Mouse (Mus musculus): ENCODE measurements at regions not wholly inside any gene's neighbourhood (a gene's known extent, or its start where the extent isn't known, plus 50 kb on each side); places are given as distances from the start of the nearest gene placed in this dataset.

DNA sequence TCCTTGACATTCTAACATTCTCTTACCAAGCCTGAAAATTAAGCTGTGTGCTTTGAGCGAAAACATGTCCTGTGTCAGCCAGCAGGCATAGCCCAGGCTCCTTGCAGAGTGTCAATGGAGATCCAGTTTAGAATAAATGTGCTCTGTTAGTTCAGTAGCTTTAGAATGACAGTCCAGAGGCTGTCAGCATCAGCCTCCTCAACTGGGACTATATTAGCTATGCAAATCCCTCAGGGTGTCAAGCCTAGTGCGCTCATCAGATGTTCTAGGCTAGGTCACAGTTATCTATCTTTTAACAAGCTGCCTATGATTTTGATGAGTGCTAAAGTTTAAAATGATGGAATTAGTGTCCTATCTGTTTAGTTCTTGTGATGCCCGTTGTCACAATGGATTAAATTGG, 281.7 kb upstream of the Btbd3 start:
- no peak for DNase-seq (ENCODE audit: low spot score)

DNA sequence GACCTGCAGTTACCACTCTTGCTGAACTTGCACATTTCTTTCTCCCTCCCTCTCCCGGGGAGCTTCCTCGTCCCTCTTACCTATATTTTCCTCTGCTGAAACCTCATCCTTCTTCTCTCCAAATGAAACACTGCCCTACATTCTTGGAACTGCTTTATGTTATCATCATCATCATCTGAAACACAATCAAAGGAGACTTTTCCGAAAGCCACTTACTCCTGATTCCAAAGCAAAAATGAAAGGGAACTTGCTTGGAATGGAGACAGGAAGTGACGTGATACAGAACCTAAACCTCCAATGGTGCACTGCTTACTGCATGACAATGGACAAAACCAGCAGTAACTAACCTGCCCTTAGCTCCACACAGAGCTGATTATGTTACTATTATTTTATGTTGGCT, 287.2 kb upstream of the Btbd3 start:
- DNase-seq (ENCODE audit: low spot score) = no peak

DNA sequence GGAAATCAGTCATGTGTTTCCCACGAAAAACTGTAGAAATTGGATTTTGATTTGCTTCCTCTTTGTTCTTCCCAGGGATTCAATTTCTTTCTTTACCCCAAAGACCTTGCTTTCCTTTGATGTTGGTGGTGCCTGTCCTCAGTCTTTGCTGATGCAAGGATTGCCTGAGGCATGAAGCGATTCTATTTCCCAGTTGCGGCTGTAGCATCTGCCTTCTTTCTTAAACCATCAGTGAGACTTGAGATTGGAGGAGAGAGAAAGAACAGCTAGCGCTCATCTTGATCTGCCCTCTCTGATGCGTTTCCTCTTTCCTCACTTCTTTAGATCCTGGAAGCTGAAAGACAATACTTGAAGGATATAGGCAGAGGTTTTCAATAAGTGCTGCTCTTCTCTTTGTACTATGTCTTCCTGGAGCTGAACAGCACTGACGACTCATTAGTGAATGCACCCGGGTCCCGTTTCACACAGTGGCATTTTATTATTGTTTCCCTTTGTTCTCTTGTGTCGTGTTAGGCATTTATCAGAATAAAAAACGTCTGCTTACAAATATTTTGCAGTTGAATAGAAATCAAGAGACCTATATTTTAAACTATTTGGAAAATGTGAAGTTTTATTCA, 289.8 kb upstream of the Btbd3 start:
- DNase-seq (ENCODE audit: low spot score) = no peak

DNA sequence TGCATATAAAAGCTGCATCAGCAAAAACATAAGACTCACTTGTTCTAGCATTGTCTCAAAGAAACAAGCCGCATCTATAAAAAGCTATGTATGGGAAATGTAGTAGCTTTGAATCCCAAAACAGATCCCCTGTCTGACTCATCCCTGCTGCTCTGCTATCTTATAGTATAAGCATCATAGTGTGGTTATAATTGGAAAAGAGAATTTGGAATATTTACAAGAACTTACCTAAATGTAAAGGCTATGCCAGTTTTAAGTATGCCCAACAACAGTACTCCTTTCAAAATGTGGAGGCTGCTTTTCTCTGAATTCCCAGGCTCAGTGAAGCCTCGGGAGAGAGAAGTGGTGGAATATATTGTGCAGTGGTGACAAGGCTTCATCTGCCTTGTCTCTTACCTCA, 301.5 kb upstream of the Btbd3 start:
- no peak for DNase-seq (ENCODE audit: low spot score)

DNA sequence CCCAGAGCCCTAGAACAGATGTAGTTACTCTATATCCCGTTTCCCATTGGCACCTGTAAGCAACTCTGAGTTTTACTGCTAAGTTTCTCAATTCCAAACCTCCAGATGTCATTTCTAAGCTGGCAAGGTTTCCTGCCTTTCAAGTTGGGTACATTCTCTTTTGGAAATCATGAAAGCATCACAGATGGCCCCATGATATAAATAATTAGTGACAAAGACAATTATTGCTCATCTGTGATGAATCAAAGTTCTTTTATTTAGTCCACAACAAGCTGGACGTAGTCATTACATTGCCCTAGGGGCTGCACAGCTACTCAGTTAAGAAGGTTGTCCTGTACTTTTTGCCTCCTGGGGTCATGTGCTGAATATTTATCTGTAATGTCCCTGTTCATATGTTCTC, 303.2 kb upstream of the Btbd3 start:
- no peak for DNase-seq (ENCODE audit: low spot score)

DNA sequence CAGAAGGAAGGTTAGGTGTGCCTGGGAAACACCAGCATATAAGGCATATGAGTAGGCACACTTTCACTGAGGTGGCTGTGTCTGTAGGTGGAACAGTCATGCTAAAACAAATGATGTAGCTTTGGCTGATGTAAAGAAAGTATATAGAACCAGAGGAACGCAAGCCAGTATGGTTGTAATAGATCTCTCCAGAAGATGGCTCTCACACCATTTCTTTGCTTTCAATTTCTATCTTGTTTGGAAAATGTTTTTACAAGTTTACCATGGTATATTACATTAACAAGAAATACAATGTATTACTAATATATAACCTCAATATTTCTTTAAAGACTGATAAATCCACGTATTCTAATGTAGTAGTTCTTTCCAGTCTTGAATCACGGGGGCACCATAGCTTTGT, 304.4 kb upstream of the Btbd3 start:
- DNase-seq (ENCODE audit: low spot score) = no peak

DNA sequence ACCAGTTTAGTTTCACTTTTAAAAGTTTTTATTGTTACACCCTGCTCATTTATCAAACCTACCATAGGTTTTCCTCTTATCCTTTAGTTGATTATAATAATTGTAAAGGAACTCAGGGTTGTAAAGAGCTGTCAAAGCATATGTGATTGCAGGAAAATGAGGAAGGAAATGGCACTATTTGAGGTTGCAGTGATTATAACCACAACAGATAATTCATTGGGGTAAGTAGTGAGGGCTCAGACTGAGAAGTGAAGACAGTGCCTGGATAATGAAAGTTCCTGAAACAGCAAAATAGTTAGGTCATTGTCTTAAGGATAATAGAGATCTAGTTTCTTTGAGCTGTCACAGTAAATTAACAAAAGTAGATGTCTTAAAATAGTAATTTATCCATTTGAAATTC, 305.4 kb upstream of the Btbd3 start:
- DNase-seq (ENCODE audit: low spot score) = no peak

DNA sequence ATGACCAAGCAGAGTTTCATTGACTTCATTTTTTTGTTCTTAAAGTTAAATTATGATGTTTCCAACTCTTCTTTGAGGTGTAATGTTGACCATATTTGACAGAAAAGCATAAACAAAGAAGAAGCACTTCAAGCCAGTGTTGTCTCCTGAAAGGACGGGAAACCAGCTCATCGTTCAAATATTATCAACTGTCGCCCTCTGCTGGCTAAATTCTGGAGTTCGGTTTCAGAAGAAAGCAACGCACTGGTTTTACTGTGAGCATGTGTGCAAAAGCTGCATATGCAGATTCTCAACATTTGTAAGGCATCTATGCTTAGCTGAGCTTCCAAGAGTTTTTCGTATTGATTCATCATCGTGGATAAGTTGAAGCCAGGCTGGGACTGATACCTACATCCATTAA, 313.6 kb upstream of the Btbd3 start:
- peak; percentile 30 for DNase-seq (ENCODE audit: low spot score)

DNA sequence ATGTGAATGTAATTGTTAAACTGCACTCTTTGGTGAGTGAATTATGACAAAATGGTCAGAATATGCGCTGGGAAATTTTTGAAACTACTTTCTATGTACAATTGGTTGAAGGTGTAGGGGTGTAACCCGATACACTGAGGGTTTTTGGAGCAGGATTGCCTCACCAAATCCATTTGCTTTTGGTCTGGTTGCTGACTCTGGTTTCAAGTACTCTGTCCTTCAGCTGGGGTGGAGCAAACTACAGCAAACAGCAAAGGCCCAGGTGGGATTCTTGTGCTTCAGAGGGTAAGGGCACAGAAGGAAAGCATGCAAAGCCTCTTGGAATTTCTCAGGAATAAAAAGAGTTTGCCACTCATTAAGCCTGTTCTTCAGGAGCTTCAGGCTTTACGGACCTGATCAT, 316.8 kb upstream of the Btbd3 start:
- no peak for DNase-seq (ENCODE audit: low spot score)

DNA sequence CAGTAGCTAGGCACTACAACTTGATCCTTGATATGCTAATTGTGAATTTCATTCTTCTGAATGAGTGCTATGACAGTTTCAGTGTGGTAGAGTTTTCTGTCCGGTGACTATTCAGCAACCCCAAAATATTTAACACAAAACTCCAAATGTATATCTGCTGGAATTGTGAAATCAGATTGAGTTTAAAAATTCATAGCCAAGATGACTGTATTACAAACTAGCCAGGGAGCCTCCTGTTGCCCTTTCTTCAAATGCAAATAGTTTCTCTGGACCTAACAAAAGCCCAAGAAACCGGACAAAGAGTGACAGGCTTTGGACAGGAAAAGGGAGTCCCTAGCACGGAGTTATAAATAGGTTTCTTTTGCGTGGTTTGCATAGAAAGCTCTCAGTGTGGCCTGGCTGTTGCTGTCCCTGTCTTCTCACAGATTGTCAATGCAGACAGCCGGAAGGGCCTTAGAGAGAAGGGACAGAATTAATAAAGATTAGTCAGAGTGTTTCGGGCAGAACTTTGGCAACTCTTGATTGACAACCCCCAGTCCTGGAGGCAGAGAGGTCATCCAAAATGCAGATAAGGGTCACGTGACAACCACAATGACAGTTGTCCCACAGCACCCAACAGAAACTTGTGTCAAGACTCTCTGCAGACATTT, 317.4 kb upstream of the Btbd3 start:
- no peak for DNase-seq (ENCODE audit: low spot score)

DNA sequence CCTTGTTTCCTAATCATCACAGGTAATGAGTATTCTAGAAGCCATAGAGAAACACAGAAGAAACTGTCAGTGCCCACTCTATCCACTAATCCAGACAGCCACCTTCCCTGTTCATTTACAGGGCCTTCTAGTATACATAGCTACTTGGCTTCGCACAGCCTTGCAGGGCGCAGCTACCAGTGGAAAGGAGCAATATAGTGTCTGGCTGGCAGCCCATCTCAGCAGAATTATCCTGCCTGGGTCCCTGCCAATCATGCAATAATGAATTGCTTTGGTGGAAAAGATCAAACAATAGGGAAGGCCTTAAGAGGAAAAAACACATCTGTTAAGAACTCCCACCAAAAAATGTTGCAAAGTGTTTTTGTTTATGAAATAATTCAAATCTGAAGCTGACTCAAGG, 319.8 kb upstream of the Btbd3 start:
- DNase-seq (ENCODE audit: low spot score) = no peak

DNA sequence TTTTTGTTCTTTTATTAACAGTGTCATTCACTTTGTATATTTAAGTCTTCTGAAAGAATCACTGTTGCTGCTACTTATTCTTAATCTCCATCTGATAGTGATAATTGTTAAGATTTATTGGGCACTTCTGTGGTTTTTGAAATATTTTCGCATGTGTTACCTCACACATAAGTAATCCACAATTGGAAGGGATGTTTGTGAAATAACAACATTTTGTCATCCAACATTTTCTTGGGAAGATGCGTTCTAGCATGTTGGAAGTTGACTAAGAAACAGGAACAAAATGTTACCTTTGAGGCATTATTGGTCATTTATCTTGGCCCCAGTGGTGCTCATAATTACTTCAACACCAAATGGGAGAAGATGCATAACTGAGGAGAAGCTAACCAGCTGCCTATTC, 323.4 kb upstream of the Btbd3 start:
- no peak for DNase-seq (ENCODE audit: low spot score)

DNA sequence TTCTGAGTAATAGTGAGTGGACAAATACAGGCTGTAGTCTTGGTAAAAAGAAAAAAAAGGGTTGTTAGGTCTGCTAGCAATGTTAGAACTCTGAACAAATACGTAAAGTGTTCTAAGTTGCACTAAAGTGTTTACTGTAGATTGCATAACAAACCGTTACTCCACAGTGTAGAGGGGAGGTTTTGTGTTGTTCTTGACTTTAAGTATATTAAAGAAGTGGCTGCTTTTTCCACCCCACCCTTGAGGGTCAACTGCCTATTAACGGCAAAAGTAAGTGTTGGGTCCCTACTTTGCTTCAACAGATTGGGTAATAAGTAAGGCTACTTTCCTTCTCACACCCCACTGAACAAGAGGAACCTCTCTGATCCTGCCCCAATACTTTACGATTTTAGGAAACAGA, 323.9 kb upstream of the Btbd3 start:
- no peak for DNase-seq (ENCODE audit: low spot score)

DNA sequence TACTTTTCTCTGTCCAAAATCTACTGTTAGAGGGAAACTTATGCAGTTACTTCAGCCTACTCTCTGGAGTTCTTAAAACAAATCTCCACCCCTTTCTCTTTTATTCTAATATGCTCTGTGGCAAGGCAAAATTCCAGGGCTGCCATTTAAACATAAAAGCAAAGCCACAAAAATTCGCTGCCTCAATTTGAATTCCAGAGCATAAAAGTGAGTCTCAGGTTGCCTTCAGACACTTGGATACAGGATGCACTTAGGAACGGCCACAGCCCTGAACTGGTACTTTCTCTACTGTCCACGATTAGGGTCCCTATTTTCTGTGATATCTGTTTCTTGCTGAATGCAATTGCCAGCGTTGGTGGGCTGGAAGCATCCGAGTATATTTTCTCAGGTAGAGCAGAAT, 330.9 kb upstream of the Btbd3 start:
- DNase-seq (ENCODE audit: low spot score) = no peak

DNA sequence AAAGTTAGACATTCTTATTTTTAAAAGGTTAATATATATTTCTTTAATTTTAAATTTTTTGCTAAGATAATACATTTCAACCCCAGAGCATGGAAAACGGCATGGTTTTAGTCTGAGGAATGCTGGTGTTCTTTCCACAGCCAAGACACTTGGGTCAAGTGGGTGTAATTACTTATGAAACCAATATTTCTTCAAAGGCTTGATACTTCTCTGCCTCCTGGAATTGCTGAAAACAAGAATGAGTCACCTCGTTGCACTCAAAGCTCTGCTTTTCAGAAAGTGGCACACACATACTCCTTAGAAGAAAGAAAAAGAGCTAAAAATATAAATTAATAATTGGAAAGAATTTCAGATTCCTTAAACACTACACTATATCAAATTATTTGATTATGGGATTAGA, 331.8 kb upstream of the Btbd3 start:
- no peak for DNase-seq (ENCODE audit: low spot score)

DNA sequence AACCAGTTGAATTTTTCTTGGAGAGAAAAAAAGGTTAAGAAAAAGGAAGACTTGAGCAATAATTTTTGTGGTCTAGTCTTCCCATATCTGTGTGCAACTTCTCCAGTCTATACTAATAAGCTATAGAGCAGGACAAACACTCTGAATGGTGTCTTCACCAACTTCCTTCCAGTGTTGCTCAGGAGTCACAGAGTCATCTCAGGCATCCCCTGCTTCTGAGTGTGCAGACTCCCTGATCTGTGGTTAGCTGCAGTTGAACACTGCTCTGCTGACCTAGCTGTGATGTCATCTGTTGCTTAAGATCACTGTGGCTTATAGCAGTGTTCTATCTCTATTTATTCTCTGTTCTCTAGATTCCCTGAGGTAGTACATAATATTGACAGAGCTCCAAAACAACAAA, 357.9 kb upstream of the Btbd3 start:
- no peak for DNase-seq (ENCODE audit: low spot score)

DNA sequence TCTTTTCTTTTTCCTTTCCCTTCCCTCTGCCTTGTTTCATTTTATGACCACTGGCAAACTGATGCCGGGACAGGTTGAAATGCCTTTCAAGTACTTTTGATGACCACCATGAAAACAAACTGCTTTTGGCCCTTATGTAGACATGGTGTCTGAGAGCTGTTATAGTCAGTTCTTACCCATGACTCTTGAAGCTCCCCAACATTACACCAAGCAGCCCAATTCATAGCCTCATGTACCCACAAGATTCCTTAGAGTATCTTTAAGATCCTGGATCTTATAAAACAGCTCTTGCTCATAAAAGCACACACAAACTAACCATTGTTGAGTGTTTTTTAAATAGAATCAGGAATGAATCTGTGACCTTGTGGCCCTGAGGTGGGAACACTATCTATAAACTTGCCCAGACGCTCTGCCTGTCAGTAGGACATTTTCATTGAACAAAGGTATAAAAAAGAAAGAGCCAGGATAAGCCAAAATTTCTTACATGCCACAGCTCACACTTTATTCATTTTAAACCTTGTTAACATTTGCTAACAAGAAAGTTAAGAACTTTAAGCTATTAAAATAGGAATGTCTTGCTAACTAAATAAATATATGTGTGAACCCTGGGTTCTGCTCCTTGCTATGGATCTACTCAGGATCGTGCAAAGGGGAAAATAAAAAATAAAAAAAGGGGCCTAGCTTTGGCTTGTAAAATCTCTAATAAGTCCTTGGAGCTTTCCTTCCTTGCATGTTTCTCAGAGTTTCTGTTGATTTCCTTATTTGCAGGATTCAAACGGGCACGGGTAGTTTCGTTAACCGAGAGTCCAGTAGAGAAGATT, 375.9 kb upstream of the Btbd3 start:
- no peak for DNase-seq (ENCODE audit: low spot score)

DNA sequence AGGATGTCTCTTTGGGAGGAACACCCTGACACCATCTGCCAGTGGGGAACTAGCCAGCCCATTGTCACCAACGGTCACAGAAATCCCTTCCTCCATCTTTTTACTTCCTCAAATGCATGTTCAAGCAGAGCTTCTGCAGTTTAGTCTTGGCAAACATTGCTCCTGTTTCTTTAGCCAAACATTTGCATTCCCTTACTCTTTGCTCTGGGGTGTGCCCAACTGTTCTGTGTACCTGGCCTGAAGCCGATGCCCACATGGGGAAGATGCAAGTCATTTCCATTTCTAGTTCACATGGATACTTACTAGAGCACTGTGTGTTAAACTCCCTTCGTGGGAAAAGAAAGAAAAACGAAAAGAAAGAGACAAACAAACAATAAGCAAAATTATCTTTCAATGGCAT, 386.7 kb upstream of the Btbd3 start:
- no peak for DNase-seq (ENCODE audit: low spot score)

DNA sequence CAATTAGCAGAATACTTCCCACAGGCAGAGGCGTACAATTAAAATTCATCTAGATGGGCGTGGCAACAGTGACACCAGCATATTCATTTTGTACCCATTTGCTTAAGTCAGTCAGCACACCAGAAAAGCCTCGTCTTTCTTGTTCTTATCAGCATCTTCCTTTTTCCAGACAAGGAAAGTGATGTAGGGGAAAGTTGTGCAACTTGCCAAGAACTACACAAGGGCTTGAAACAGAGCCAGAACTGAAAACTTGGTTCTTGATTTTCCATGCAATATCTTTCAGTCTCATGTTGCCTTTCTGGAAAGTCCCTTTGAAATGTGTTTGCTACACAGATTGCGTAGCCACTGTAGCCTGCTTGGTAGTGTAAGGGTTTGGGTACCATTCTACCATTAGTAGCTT, 401.9 kb upstream of the Btbd3 start:
- DNase-seq (ENCODE audit: low spot score) = no peak

DNA sequence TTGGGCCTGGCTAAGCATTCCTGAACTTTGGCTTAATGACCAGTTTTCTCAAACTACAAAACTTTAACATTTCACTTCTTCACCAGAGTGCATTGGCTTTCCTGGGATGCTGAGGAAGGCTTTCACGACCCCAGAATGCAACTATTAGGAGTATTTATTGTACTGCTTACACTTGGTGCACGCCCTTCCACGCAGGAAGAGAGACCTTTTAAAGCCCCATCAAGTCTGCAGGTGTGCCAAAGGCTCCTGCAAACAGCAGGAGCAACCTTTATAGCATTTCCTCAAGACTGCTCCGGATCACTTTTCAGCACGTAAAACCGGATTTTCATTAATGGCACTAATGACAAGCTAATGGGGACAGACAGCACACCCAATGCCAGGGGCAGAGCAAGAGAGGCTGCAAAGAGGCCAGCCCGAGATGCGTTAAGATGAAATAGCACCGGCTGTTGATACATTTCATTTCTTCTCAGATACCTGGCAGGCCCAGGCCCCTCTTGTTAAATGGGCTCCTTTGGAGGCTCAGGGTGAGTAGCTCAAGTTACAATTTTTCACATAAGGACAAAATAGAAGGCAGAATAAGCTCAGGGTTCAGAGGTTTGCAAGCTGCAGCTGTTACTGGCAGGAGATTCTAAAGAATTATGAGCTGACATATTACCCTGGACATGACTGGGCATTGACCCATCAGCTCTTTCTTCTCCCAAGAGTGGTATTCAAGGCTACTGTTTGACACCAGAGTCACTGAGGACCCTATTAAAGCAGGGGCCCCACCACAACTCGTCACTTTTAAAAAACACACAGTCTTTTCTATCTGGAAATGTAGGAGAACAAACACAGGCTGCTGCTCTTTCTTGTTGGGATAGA, 402.7 kb upstream of the Btbd3 start:
- DNase-seq (ENCODE audit: low spot score) = no peak

DNA sequence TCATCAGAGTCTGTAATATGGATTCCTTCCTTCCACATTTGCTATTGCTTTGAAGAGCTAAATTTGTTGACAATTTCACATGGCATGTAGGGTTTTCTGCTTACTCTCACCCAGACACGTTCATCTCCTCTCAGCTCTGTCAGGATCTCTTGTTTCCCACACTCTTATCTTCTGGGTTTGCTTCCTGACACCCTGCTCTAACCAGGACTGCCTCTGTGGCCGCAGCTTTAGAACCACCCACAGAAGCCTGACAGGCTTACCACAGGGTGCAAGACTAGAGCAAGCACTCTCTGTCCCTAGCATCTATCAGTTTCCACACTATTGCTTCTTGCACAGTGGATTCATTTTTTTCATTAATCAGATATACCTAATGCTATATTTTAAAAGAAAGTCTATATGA, 408.5 kb upstream of the Btbd3 start:
- no peak for DNase-seq (ENCODE audit: low spot score)

DNA sequence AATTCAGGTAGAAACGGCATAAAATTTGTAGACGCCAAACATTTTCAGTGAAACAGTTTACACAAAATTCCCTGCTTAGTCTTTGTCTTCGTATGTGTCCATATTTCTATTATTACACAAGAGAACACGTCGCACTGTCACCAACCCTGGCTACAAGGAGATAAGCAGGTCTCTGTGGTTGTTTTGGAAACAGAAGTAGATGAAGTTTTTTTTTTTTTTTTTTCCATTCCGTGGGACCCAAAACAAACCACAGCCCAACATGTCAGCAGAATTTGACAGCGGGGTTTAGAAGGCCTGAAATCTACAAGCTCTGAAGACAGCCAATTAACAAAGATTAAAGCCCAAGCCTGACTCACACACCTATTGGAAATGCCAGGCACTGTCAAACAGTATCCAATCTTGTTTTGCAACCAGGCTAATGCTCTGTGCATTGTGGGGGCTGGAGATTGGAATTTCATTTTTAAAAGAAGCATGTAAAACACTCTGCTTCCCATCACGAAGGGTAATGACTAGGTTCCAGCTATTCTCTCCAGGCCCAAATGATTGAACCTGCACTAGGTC, 428.5 kb upstream of the Btbd3 start:
- DNase-seq (ENCODE audit: low spot score) = no peak

Measured in c-Kit-positive CD71-positive TER-119-positive erythroid progenitor cells, embryonic 14.5 days (primary cell).